Mouse (Mus musculus) liver, embryonic 14.5 days (tissue): ENCODE results near the gene Plcb3. TPM values are rescaled to one million over a fixed set of nuclear protein-coding genes. Genes with fewer than 3 reads are reported as not detected.
A peak's percentile ranks its signal among the peaks of the same experiment; 100 is the strongest.

Experiments
- ATAC-seq: fragments of 200-750 bp; cut with Nextera tagmentation; 2 replicates; pipeline ENCODE4 v1.8.0; 2017; ENCODE audit warnings: moderate number of reproducible peaks, mild to moderate bottlenecking, moderate library complexity; ENCODE audit not compliant: insufficient read depth
- DNase-seq, 3 experiments: peaks; one replicate each; pipeline ENCODE4 v3.0.0-alpha.2; 2012 to 2013; ENCODE audit warnings: low read depth in 3 of 3, low spot score in 3 of 3
- H3K27ac ChIP-seq: fragments of 300-500 bp; sonication (generic); 2 replicates; pipeline ENCODE4 v1.5.1; 2014; ENCODE audit warnings: moderate library complexity, mild to moderate bottlenecking, control low read depth, inconsistent platforms
- H3K27me3 ChIP-seq: fragments of 300-500 bp; sonication (generic); 2 replicates; pipeline ENCODE4 v1.6.1; 2014; ENCODE audit warnings: mild to moderate bottlenecking, low read length, moderate library complexity; ENCODE audit not compliant: control insufficient read depth, insufficient read depth
- H3K36me3 ChIP-seq: fragments of 300-500 bp; sonication (generic); replicated peaks from 2 replicates; pipeline ENCODE4 v1.6.1; 2014; ENCODE audit warnings: low read depth; ENCODE audit not compliant: control insufficient read depth, insufficient read depth
- H3K4me1 ChIP-seq, 2 experiments: fragments of 200-500 bp in 1 of 2; fragments of 300-500 bp in 1 of 2; sonication (generic) in 1 of 2; replicated peaks; 2 replicates each; pipeline ENCODE4 v1.6.1; 2012 to 2014; ENCODE audit warnings: antibody characterized with exemption in 1 of 2, inconsistent platforms in 1 of 2, low read length in 1 of 2; ENCODE audit not compliant: control insufficient read depth in 2 of 2, insufficient read depth in 2 of 2
- H3K4me2 ChIP-seq: fragments of 300-500 bp; sonication (generic); 2 replicates; pipeline ENCODE4 v1.6.1; 2014; ENCODE audit warnings: low read depth, mild to moderate bottlenecking, control low read depth, moderate library complexity
- H3K4me3 ChIP-seq, 2 experiments: fragments of 200-500 bp in 1 of 2; fragments of 300-500 bp in 1 of 2; sonication (generic) in 1 of 2; 2 replicates each; pipeline ENCODE4 v1.5.1; 2012 to 2014; ENCODE audit warnings: low read depth in 2 of 2, low read length in 2 of 2, mild to moderate bottlenecking in 2 of 2, control low read depth in 1 of 2, inconsistent platforms in 1 of 2, moderate library complexity in 1 of 2; ENCODE audit not compliant: insufficient read depth in 1 of 2
- H3K9ac ChIP-seq: fragments of 300-500 bp; sonication (generic); replicated peaks from 2 replicates; pipeline ENCODE4 v1.6.1; 2014; ENCODE audit warnings: mild to moderate bottlenecking, control low read depth, moderate library complexity
- H3K9me3 ChIP-seq: fragments of 300-500 bp; sonication (generic); 2 replicates; pipeline ENCODE4 v1.6.1; 2016; ENCODE audit warnings: low read length, mixed read lengths; ENCODE audit not compliant: control insufficient read depth
- CTCF ChIP-seq: IDR thresholded peaks from 2 replicates; pipeline ENCODE4 v1.5.1; 2016; ENCODE audit warnings: antibody characterized with exemption, low read depth, control low read depth
- EP300 ChIP-seq: IDR thresholded peaks from 2 replicates; pipeline ENCODE4 v1.6.1; 2016; ENCODE audit warnings: antibody characterized with exemption, low read depth
- WGBS: fragments of 180-500 bp; shearing (Covaris S2); extraction: QIAGEN DNeasy Blood & Tissue Kit; methylation state at CpG from one replicate; pipeline ENCODE4 v1.1.7; 2014; ENCODE audit not compliant: insufficient replicate concordance; 5-methylcytosine and 5-hydroxymethylcytosine counted together
- polyA plus RNA-seq, 2 experiments: library from polyadenylated mRNA; depleted of rRNA in 1 of 2; stranded (reverse) in 1 of 2; unstranded in 1 of 2; fragments of >200 nt; fragmentation: Nextera tagmentation in 1 of 2; extraction: Ambion mirVana in 1 of 2; gene quantifications; 2 replicates each; pipeline versions ENCODE4 v1.2.1 to v1.2.3; 2012 to 2014

Gene Plcb3
- polyA plus RNA-seq, 2 experiments = 4.6 to 7.7 TPM

GRCm38 (mm10) chr19:6939106-6940002 lies 36.9 kb downstream of the Plcb3 start:
- Histone ChIP-seq H3K4me1 (peaks cover 3 to 8% of the 10 kb centered on the region in 2 experiments), H3K36me3 (no peaks in the 10 kb centered on the region), H3K9ac (no peak overlapping the region), H3K27ac (no peak overlapping the region), H3K4me2 (no peak overlapping the region), H3K9me3 (no peaks in the 10 kb centered on the region), H3K27me3 (peaks cover 17% of the 10 kb centered on the region), H3K4me3 (no peak overlapping the region)
- TF ChIP-seq EP300 (no peak), CTCF (no peak)
- ATAC-seq = no peak
- 79% methylated on average over 20 of the region's 20 CpGs for WGBS
- no peak for DNase-seq

- no peak overlapping the region for H3K4me3 ChIP-seq
- H3K9me3 ChIP-seq = no peaks in the 10 kb centered on the region
- no peak overlapping the region for H3K27ac ChIP-seq
- ATAC-seq (no peak), DNase-seq (no peak)
- no peaks in the 10 kb centered on the region for H3K36me3 ChIP-seq
- peaks cover 32% of the 10 kb centered on the region for H3K27me3 ChIP-seq
- peaks cover 3 to 5% of the 10 kb centered on the region in 2 experiments for H3K4me1 ChIP-seq
- no peak overlapping the region for H3K4me2 ChIP-seq
- TF ChIP-seq CTCF (no peak), EP300 (no peak)
- H3K9ac ChIP-seq = no peak overlapping the region
- 71% methylated on average over 16 of the region's 16 CpGs for WGBS
Measured at GRCm38 (mm10) chr19:6937541-6938465, 38.5 kb downstream of the Plcb3 start.

GRCm38 (mm10) chr19:6936299-6936698 lies 40.0 kb downstream of the Plcb3 start:
- H3K9me3 ChIP-seq = no peaks in the 10 kb centered on the region
- 9% methylated on average over 3 of the region's 3 CpGs for WGBS
- no peak overlapping the region for H3K4me3 ChIP-seq
- H3K4me1 ChIP-seq = peaks cover 3% of the 10 kb centered on the region in 2 experiments; a peak in 2 of 4 replicates
- DNase-seq (no peak), ATAC-seq (no peak)
- no peak overlapping the region for H3K27ac ChIP-seq
- TF ChIP-seq CTCF (peak; percentile 75), EP300 (no peak)
- H3K9ac ChIP-seq = no peak overlapping the region
- H3K36me3 ChIP-seq = no peaks in the 10 kb centered on the region
- H3K27me3 ChIP-seq = peaks cover 47% of the 10 kb centered on the region
- no peak overlapping the region for H3K4me2 ChIP-seq

GRCm38 (mm10) chr19:6934195-6934977 lies 41.9 kb downstream of the Plcb3 start, which contains the start of gene Kcnk4:
Gene Kcnk4 (minus strand): TSS chr19:6934515.
- peaks cover 61% of the 10 kb centered on the region for H3K27me3 ChIP-seq

More at GRCm38 (mm10) chr19:6934195-6934977, 41.9 kb downstream of the Plcb3 start, which contains the start of gene Kcnk4:
- ATAC-seq = no peak
- no peak within 1 kb of the TSS for H3K9ac ChIP-seq
- H3K4me2 ChIP-seq = peak within 1 kb of the TSS; percentile 18
- 12% methylated on average over 23 of the region's 23 CpGs for WGBS
- DNase-seq = no peak
- no peak within 1 kb of the TSS for H3K27ac ChIP-seq
- H3K9me3 ChIP-seq = no peaks in the 10 kb centered on the region
- no peaks in the 10 kb centered on the region for H3K36me3 ChIP-seq
- TF ChIP-seq EP300 = no peak
- TF ChIP-seq CTCF = no peak
- H3K4me1 ChIP-seq = no peaks in the 10 kb centered on the region
- 0 out of 4 replicates have a peak within 1 kb of the TSS, but pooled peaks of 1 of the 2 experiments have one; percentile 12 for H3K4me3 ChIP-seq
